Mouse (Mus musculus) testis, adult 2 months (tissue): ENCODE results near the gene Pdcd5. TPM values are rescaled to one million over a fixed set of nuclear protein-coding genes. Genes with fewer than 3 reads are reported as not detected.

Source experiments
- H3K27ac ChIP-seq: fragments of 200-500 bp; 2 replicates; pipeline ENCODE4 v1.5.1; 2012; ENCODE audit warnings: low read depth, low read length; ENCODE audit not compliant: control insufficient read depth, insufficient read depth
- H3K27me3 ChIP-seq: fragments of 200-500 bp; 2 replicates; pipeline ENCODE4 v1.6.1; 2012; ENCODE audit warnings: mild to moderate bottlenecking, low read length, moderate library complexity; ENCODE audit not compliant: control insufficient read depth, insufficient read depth
- H3K36me3 ChIP-seq: fragments of 200-500 bp; 2 replicates; pipeline ENCODE4 v1.6.1; 2012; ENCODE audit warnings: mild to moderate bottlenecking, low read length; ENCODE audit not compliant: control insufficient read depth, insufficient read depth
- H3K4me1 ChIP-seq: fragments of 200-500 bp; 2 replicates; pipeline ENCODE4 v1.6.1; 2012; ENCODE audit warnings: low read length; ENCODE audit not compliant: control insufficient read depth, insufficient read depth
- H3K4me3 ChIP-seq: fragments of 200-500 bp; 2 replicates; pipeline ENCODE4 v1.5.1; 2012; ENCODE audit warnings: low read depth, mild to moderate bottlenecking, low read length, moderate library complexity, mixed read lengths; ENCODE audit not compliant: control insufficient read depth
- CTCF ChIP-seq: fragments of 200-500 bp; IDR thresholded peaks from 2 replicates; pipeline ENCODE4 v1.5.1; 2012; ENCODE audit warnings: low read depth, mild to moderate bottlenecking, inconsistent platforms, low read length, moderate library complexity; ENCODE audit not compliant: control insufficient read depth, insufficient read depth, insufficient replicate concordance
- POLR2A ChIP-seq: fragments of 200-500 bp; IDR thresholded peaks from 2 replicates; pipeline ENCODE4 v1.6.1; 2012; ENCODE audit warnings: low read depth, mild to moderate bottlenecking, inconsistent platforms, low read length, moderate library complexity; ENCODE audit not compliant: control insufficient read depth
- polyA plus RNA-seq: library from polyadenylated mRNA; depleted of rRNA; stranded (reverse); fragments of >200 nt; gene quantifications from 2 replicates; pipeline ENCODE4 v1.2.3, GENCODE M21; 2012

Pdcd5 gene
- polyA plus RNA-seq, 1 experiment = 272 TPM

- Histone ChIP-seq H3K4me1 (peaks cover 3% of the 10 kb centered on the region; the same call in 1 of the 2 replicates), H3K36me3 (no peaks in the 10 kb centered on the region), H3K4me3 (no peak overlapping the region), H3K27me3 (no peaks in the 10 kb centered on the region), H3K27ac (no peak overlapping the region)
- TF ChIP-seq POLR2A (no peak), CTCF (no peak)
Observed at GRCm38 (mm10) chr7:35651583-35652270, 4.4 kb upstream of the Pdcd5 start.

DNA sequence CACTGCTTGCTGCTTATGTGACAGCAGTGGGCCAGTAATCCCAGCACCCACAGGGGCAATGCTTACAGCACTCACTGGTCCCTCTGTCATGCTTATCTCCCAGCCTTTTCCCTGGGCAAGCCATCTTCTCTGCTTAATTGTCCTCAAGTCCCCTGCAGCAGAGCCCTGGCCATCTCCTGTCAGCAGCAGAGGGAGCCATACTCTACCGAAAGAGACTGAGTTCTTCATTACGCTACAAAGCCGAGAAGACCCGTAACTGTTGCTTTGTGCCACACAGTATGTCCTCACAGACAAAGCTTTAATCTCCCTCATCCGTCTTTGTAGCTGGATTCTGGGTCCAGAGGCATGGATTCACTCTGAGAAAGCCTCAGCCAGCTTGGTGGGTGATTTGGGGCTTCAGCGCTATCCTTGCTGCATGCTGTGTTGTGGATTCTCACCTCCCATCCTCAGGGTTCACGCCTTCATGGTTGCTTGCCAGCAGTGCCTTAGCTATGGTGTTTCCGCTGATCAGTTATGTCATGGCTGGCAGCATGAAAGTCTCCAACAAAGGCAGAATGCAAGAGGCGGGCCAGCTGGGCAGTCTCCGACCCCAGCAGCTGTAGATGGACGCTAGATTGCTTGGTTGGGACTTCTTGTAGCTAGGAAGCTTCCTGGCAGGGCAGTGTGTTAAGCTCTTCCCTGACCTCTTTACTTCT, 3.5 kb upstream of the Pdcd5 start:
- H3K27me3 ChIP-seq = no peaks in the 10 kb centered on the region
- H3K4me1 ChIP-seq = peaks cover 3% of the 10 kb centered on the region; the same call in 1 of the 2 replicates
- H3K4me3 ChIP-seq = no peak overlapping the region
- H3K27ac ChIP-seq = no peak overlapping the region
- TF ChIP-seq POLR2A (no peak), CTCF (peak; percentile 40; the same call in 1 of the 2 replicates)
- H3K36me3 ChIP-seq = no peaks in the 10 kb centered on the region

DNA sequence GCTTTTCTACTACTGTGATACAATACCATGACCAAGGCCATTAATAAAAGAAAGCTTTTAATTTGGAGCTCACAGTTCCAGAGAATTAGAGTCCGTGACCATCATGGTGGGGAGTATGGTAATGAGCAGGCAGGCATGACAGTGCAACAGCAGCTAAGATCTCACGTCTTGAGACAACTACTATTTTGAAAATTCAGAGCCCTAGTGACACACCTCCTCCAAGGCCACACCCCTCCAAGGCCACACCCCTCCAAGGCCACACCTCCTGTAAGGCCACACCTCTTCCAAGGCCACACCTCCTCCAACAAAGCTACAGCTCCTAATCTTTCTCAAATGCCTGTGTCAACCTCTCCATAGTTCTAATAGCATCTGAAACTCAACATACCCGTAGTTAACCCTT, 1.8 kb upstream of the Pdcd5 start:
- H3K27ac ChIP-seq = no peak overlapping the region
- H3K27me3 ChIP-seq = no peaks in the 10 kb centered on the region
- TF ChIP-seq CTCF (no peak), POLR2A (no peak)
- H3K36me3 ChIP-seq = no peaks in the 10 kb centered on the region; the same call in 1 of the 2 replicates
- no peak overlapping the region for H3K4me3 ChIP-seq
- H3K4me1 ChIP-seq = peaks cover 5% of the 10 kb centered on the region

GRCm38 (mm10) chr7:35648239-35649069, 1.1 kb upstream of the Pdcd5 start:
- Histone ChIP-seq H3K4me1 (peaks cover 5% of the 10 kb centered on the region), H3K27me3 (no peaks in the 10 kb centered on the region), H3K27ac (no peak overlapping the region), H3K4me3 (no peak overlapping the region), H3K36me3 (no peaks in the 10 kb centered on the region; the same call in 1 of the 2 replicates)
- no peak for TF ChIP-seq POLR2A
- no peak for TF ChIP-seq CTCF

DNA sequence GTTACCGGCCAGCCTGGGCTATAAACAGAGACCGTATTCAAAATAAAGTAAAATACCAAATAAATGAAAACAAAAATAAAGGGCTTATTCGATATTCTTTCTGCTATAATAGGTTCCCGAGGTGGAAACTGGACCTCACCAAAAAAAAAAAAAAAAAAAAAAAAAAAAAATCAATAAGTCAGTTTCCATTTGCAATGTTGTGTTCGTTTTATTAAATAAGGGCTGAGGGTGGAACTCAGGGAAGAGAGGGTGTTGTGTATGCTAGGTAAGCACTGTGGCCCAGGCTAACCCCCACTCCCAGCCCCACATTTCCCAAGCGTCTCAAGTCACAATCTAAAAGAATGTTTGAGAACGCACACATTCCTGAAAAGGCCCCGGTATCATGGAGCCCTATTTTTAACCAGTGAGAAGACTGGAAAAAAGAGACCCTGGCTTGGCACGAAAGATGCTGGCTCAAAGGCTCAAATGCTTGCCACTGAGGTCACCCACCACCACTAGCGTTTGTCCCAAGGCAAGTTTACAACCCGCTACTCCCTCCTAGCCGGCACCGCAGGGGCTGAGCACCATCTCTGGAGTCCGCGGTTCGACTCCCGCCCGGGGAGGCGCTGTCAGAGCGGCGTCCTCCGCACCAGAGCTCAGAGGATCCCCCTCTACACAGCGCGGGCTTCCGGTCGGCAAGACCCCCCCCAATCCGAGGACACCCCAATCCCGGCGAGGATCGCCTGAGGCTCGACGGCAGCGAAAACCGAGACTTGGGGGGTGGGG, 822 bp downstream of the Pdcd5 start:
- peak overlapping the region; percentile 92 for H3K4me3 ChIP-seq
- peaks cover 5% of the 10 kb centered on the region for H3K4me1 ChIP-seq
- no peak for TF ChIP-seq CTCF
- no peak for TF ChIP-seq POLR2A
- H3K27me3 ChIP-seq = no peaks in the 10 kb centered on the region
- H3K27ac ChIP-seq = peak overlapping the region; percentile 76
- H3K36me3 ChIP-seq = no peaks in the 10 kb centered on the region; the same call in none of the 2 replicates

DNA sequence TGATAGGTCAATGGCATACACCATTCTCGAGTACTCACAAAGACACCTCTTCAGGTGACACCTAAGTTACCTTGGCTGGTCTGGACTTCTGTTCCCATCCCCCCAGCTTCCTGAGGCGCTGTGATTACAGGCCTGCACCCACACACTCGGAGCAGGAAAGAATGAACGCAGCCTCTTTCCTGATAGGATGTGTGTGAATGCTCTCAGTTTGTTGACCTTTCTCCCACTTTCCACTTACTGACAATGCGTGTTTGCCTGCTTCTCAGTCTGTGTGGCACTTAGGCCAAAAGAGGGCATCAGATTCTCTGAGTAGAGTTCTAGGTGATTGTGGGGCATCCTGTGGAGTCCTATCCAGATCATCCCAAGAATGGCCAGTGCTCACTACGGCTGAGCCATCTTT, 7.2 kb downstream of the Pdcd5 start:
- no peak overlapping the region for H3K27ac ChIP-seq
- no peaks in the 10 kb centered on the region for H3K27me3 ChIP-seq
- H3K36me3 ChIP-seq = no peaks in the 10 kb centered on the region; the same call in 1 of the 2 replicates
- no peak overlapping the region for H3K4me3 ChIP-seq
- TF ChIP-seq CTCF (no peak), POLR2A (no peak)
- H3K4me1 ChIP-seq = no peaks in the 10 kb centered on the region
